Mouse (Mus musculus): ENCODE data around the gene Ttyh1.

- no peak for TF ChIP-seq POLR2A (IDR thresholded peaks at IDR 0.05; ENCODE audit: insufficient read depth, low read depth, low read length)
- no peak for TF ChIP-seq CTCF (IDR thresholded peaks at IDR 0.05; ENCODE audit: insufficient read depth, low read depth, low read length)
Observed at GRCm38 (mm10) chr7:4103411-4103810, 15.8 kb upstream of the Ttyh1 start.
